Mouse (Mus musculus): ENCODE results near the gene Foxp2. TPM values are rescaled to one million over a fixed set of nuclear protein-coding genes. Genes with fewer than 3 reads are reported as not detected.

The Foxp2 gene
- polyA plus RNA-seq, 1 experiment from 2014 or later: 33.2 TPM

DNA sequence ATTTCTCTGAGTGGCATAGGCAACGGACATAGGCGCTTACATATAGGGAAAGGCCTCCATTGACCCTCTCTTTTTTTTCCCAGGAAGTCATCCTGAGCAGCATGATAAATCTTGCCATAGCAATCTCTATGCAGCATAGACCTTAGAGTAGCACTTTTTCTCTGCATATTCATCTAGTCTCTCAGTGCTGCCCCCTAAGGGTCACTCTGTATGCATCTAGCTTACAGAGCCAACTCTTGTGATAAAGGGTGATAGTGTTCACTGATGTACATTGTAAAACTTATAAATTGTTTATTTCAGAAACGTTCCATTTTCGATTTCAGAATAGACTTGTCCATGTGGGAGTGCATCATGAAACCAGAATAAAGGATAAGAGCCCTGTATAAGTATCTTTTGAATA, 454.7 kb downstream of the Foxp2 start:
- Histone ChIP-seq H3K4me3 (ENCODE audit: low read depth, low read length) (no peak overlapping the region), H3K4me2 (ENCODE audit: low read depth, low read length, severe bottlenecking) (no peak overlapping the region), H3K4me1 (replicated peaks; ENCODE audit: control insufficient read depth, insufficient read depth, low read length) (no peaks in the 10 kb centered on the region), H3K27me3 (ENCODE audit: control insufficient read depth, insufficient read depth, low read length) (no peaks in the 10 kb centered on the region), H3K9me3 (ENCODE audit: control insufficient read depth, low read length) (no peaks in the 10 kb centered on the region), H3K36me3 (ENCODE audit: control insufficient read depth, insufficient read depth, low read length) (no peaks in the 10 kb centered on the region), H3K27ac (ENCODE audit: low read depth, low read length) (no peak overlapping the region), H3K9ac (ENCODE audit: low read length) (no peak overlapping the region)
- 84% methylated on average over 4 of the region's 4 CpGs for WGBS
- DNase-seq (ENCODE audit: low spot score) (no peak), ATAC-seq (replicated peaks; ENCODE audit: low FRiP score) (no peak)

DNA sequence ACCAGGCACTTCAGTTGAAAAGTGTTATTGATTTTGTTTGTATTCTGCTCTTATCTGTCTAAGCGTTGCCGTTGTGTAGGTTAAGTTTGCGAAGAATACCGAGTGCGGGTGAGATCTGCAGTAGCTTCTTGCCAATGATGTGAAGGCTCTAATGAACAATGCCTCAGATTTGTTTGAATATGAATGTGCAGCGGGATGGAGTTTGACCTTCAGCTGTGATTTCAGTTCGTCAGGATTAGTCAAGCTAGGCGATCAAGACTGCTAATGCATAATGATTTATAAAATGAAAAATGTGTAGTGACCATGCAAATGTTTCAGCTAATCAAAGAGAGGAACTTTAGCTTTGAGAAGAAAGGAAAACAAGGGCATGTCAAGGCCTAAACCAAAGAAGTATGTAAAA, 469.1 kb downstream of the Foxp2 start:
- ATAC-seq (replicated peaks; ENCODE audit: low FRiP score) (no peak), DNase-seq (ENCODE audit: low spot score) (no peak)
- no peaks in the 10 kb centered on the region for H3K9me3 ChIP-seq (ENCODE audit: control insufficient read depth, low read length)
- no peak overlapping the region for H3K4me2 ChIP-seq (ENCODE audit: low read depth, low read length, severe bottlenecking)
- H3K36me3 ChIP-seq (ENCODE audit: control insufficient read depth, insufficient read depth, low read length): no peaks in the 10 kb centered on the region
- no peak overlapping the region for H3K27ac ChIP-seq (ENCODE audit: low read depth, low read length)
- H3K4me3 ChIP-seq (ENCODE audit: low read depth, low read length): no peak overlapping the region
- peaks cover 2% of the 10 kb centered on the region; the same call in 1 of the 2 replicates for H3K4me1 ChIP-seq (replicated peaks; ENCODE audit: control insufficient read depth, insufficient read depth, low read length)
- H3K27me3 ChIP-seq (ENCODE audit: control insufficient read depth, insufficient read depth, low read length): no peaks in the 10 kb centered on the region
- WGBS: 51% methylated on average over 8 of the region's 8 CpGs
- H3K9ac ChIP-seq (ENCODE audit: low read length): no peak overlapping the region

DNA sequence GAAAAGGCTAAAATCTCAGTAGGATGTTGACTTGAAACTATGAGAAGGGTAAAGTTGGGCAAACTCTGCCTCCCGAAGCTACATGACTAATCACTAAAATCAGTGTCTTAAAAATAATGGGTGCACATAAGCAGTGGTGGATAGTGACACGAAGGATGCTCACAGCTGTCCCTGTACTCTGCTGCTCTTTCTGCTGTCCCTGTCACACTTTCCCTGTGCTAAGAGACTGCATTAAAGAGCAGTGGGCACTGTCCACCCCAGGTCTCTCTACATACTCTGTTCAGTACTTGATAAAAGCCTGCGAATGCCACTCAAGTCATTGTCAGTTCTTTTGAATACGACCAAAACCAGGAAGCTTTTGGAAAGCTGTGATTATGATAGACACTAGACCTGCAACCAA, 469.7 kb downstream of the Foxp2 start:
- 78% methylated on average over 4 of the region's 4 CpGs for WGBS
- Histone ChIP-seq H3K4me1 (replicated peaks; ENCODE audit: control insufficient read depth, insufficient read depth, low read length) (peaks cover 2% of the 10 kb centered on the region; the same call in 1 of the 2 replicates), H3K9ac (ENCODE audit: low read length) (no peak overlapping the region), H3K36me3 (ENCODE audit: control insufficient read depth, insufficient read depth, low read length) (no peaks in the 10 kb centered on the region), H3K27ac (ENCODE audit: low read depth, low read length) (no peak overlapping the region), H3K4me2 (ENCODE audit: low read depth, low read length, severe bottlenecking) (no peak overlapping the region), H3K9me3 (ENCODE audit: control insufficient read depth, low read length) (no peaks in the 10 kb centered on the region), H3K27me3 (ENCODE audit: control insufficient read depth, insufficient read depth, low read length) (no peaks in the 10 kb centered on the region), H3K4me3 (ENCODE audit: low read depth, low read length) (no peak overlapping the region)
- no peak for ATAC-seq (replicated peaks; ENCODE audit: low FRiP score)
- DNase-seq (ENCODE audit: low spot score): no peak

DNA sequence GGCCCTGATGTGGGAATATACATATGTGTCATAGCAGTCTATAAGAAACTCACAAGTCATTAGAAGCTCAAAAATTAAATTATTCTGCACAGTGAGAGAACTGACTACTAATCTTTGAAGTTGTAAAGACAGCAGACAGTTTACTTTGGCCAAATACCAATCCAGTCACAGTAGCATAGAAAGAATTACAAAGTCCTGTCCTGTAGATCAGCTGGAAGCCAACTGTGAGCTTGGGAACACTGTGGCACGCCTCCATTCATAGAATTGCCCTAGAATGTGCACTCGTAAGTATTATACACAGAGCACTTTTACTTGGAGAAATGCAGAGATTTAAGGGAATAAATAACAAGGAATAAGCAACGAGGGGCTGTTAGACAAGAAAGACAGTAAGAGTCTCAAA, 472.5 kb downstream of the Foxp2 start:
- 66% methylated on average over 3 of the region's 3 CpGs for WGBS
- ATAC-seq (replicated peaks; ENCODE audit: low FRiP score) (no peak), DNase-seq (ENCODE audit: low spot score) (no peak)
- Histone ChIP-seq H3K27me3 (ENCODE audit: control insufficient read depth, insufficient read depth, low read length) (no peaks in the 10 kb centered on the region), H3K4me3 (ENCODE audit: low read depth, low read length) (no peak overlapping the region), H3K4me2 (ENCODE audit: low read depth, low read length, severe bottlenecking) (no peak overlapping the region), H3K27ac (ENCODE audit: low read depth, low read length) (no peak overlapping the region), H3K4me1 (replicated peaks; ENCODE audit: control insufficient read depth, insufficient read depth, low read length) (peaks cover 8% of the 10 kb centered on the region), H3K36me3 (ENCODE audit: control insufficient read depth, insufficient read depth, low read length) (no peaks in the 10 kb centered on the region), H3K9ac (ENCODE audit: low read length) (no peak overlapping the region), H3K9me3 (ENCODE audit: control insufficient read depth, low read length) (no peaks in the 10 kb centered on the region)

DNA sequence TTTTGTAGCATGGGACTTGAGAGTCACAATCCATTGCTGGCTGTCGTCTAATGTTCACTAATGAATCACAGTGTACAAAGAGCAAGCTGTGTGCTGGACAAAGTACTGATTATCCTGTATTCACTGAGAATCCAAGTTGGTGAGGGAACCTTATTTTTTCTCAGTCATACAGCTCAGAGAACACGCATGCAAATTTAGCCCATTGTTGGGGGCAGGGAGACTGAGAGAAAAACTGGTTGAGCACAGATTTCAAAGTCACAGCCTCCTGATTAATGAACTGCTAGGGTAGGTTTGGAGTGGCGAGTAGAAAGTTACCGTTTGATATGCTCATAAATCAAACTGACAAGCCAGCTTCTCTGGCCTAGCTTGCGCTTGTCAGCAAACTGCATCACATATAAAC, 477.1 kb downstream of the Foxp2 start:
- DNase-seq (ENCODE audit: low spot score) (no peak), ATAC-seq (replicated peaks; ENCODE audit: low FRiP score) (peak; percentile 79)
- no peak overlapping the region for H3K4me3 ChIP-seq (ENCODE audit: low read depth, low read length)
- 44% methylated on average over 5 of the region's 5 CpGs for WGBS
- no peaks in the 10 kb centered on the region for H3K9me3 ChIP-seq (ENCODE audit: control insufficient read depth, low read length)
- H3K27ac ChIP-seq (ENCODE audit: low read depth, low read length): no peak overlapping the region
- H3K36me3 ChIP-seq (ENCODE audit: control insufficient read depth, insufficient read depth, low read length): no peaks in the 10 kb centered on the region; the same call in 1 of the 2 replicates
- H3K4me2 ChIP-seq (ENCODE audit: low read depth, low read length, severe bottlenecking): no peak overlapping the region
- no peaks in the 10 kb centered on the region for H3K27me3 ChIP-seq (ENCODE audit: control insufficient read depth, insufficient read depth, low read length)
- H3K9ac ChIP-seq (ENCODE audit: low read length): no peak overlapping the region
- H3K4me1 ChIP-seq (replicated peaks; ENCODE audit: control insufficient read depth, insufficient read depth, low read length): peaks cover 5% of the 10 kb centered on the region

DNA sequence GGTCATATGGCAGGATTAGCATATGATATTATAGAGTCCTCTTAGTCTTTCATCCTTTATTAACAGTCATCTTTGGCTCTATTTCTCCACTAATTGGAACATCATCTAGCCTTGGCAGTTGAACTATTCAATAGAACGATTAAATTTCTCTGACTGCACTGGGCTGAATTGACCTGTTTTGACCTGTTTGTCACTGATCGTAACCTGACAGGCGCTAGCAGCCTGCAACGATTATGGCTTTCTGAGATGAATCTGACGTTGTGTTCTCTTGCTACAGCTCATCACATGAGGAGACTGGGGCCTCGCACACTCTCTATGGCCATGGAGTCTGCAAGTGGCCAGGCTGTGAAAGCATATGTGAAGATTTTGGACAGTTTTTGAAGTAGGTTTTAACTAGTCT, 495.3 kb downstream of the Foxp2 start:
- ATAC-seq (replicated peaks; ENCODE audit: low FRiP score) (no peak), DNase-seq (ENCODE audit: low spot score) (no peak)
- no peak overlapping the region for H3K9ac ChIP-seq (ENCODE audit: low read length)
- WGBS: 37% methylated on average over 6 of the region's 6 CpGs
- no peak overlapping the region for H3K27ac ChIP-seq (ENCODE audit: low read depth, low read length)
- no peaks in the 10 kb centered on the region for H3K36me3 ChIP-seq (ENCODE audit: control insufficient read depth, insufficient read depth, low read length)
- H3K4me3 ChIP-seq (ENCODE audit: low read depth, low read length): no peak overlapping the region
- peaks cover 11% of the 10 kb centered on the region for H3K4me1 ChIP-seq (replicated peaks; ENCODE audit: control insufficient read depth, insufficient read depth, low read length)
- H3K9me3 ChIP-seq (ENCODE audit: control insufficient read depth, low read length): no peaks in the 10 kb centered on the region
- no peaks in the 10 kb centered on the region for H3K27me3 ChIP-seq (ENCODE audit: control insufficient read depth, insufficient read depth, low read length)
- H3K4me2 ChIP-seq (ENCODE audit: low read depth, low read length, severe bottlenecking): no peak overlapping the region

DNA sequence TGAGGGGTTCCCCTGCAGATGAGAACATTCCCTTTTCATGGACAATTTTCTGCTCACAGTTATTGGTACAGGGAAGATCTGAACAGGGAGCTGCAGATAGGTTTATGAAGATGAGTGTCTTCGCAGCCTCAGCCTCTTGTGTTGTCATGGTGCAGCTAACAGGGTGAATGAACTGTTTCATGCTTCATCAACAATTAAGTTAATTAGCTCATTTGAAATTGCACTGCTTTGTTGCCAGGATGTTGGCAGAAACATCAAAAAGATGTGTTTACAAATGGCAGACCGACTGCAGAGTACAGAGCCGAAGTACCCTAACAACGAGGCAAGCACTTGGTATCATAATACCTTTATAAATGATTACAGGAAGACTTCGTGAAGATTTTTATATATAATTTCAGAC, 496.3 kb downstream of the Foxp2 start:
- Histone ChIP-seq H3K27me3 (ENCODE audit: control insufficient read depth, insufficient read depth, low read length) (no peaks in the 10 kb centered on the region), H3K9ac (ENCODE audit: low read length) (no peak overlapping the region), H3K9me3 (ENCODE audit: control insufficient read depth, low read length) (no peaks in the 10 kb centered on the region), H3K4me1 (replicated peaks; ENCODE audit: control insufficient read depth, insufficient read depth, low read length) (peaks cover 11% of the 10 kb centered on the region), H3K4me3 (ENCODE audit: low read depth, low read length) (no peak overlapping the region), H3K4me2 (ENCODE audit: low read depth, low read length, severe bottlenecking) (no peak overlapping the region), H3K27ac (ENCODE audit: low read depth, low read length) (no peak overlapping the region), H3K36me3 (ENCODE audit: control insufficient read depth, insufficient read depth, low read length) (no peaks in the 10 kb centered on the region)
- ATAC-seq (replicated peaks; ENCODE audit: low FRiP score): peak; percentile 88
- WGBS: 28% methylated on average over 5 of the region's 5 CpGs
- DNase-seq (ENCODE audit: low spot score): no peak

DNA sequence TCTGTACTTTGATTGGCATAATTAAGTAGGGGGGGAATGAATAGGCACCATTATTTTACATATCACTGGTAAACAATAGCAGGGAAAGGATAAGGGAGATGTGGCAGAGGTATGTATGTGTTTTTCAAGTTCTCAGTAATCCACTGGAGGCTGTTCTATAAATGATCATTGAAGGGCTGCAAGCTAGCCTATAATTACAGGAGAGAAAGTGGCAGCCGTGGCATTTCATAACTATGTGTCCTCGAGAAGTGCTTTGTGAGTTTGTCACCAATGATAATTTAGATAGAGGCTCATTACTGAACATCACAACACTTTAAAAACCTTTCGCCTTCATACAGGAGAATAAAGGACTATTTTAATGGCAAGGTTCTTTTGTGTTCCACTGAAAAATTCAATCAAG, 500.0 kb downstream of the Foxp2 start:
- no peak for ATAC-seq (replicated peaks; ENCODE audit: low FRiP score)
- WGBS: 47% methylated on average over 3 of the region's 3 CpGs
- Histone ChIP-seq H3K9me3 (ENCODE audit: control insufficient read depth, low read length) (no peaks in the 10 kb centered on the region), H3K36me3 (ENCODE audit: control insufficient read depth, insufficient read depth, low read length) (no peaks in the 10 kb centered on the region), H3K4me2 (ENCODE audit: low read depth, low read length, severe bottlenecking) (no peak overlapping the region), H3K27me3 (ENCODE audit: control insufficient read depth, insufficient read depth, low read length) (no peaks in the 10 kb centered on the region), H3K9ac (ENCODE audit: low read length) (no peak overlapping the region), H3K4me3 (ENCODE audit: low read depth, low read length) (no peak overlapping the region), H3K27ac (ENCODE audit: low read depth, low read length) (no peak overlapping the region), H3K4me1 (replicated peaks; ENCODE audit: control insufficient read depth, insufficient read depth, low read length) (peaks cover 11% of the 10 kb centered on the region)
- no peak for DNase-seq (ENCODE audit: low spot score)

DNA sequence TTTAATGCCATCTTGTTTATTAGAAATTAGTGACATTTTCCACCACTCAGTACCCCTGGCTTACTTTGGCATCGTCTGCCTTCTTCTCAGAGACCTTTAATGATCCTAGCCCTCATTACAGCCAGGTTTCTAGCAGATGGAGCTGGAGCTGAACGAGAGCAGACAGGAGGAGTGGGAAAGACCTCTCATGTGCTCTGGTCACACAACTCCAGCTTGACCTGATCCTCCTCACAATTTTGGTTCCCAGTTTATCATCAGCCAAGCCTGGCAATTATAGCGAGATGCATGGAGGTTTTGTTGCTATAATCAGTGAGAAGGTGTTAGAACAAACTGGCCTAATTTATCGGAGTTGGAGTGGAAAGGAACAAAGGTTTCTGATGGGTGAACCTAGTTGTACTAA, 500.9 kb downstream of the Foxp2 start:
- H3K27ac ChIP-seq (ENCODE audit: low read depth, low read length): no peak overlapping the region
- 53% methylated on average over 4 of the region's 4 CpGs for WGBS
- ATAC-seq (replicated peaks; ENCODE audit: low FRiP score) (no peak), DNase-seq (ENCODE audit: low spot score) (no peak)
- no peak overlapping the region for H3K9ac ChIP-seq (ENCODE audit: low read length)
- H3K36me3 ChIP-seq (ENCODE audit: control insufficient read depth, insufficient read depth, low read length): no peaks in the 10 kb centered on the region
- no peaks in the 10 kb centered on the region for H3K9me3 ChIP-seq (ENCODE audit: control insufficient read depth, low read length)
- H3K4me2 ChIP-seq (ENCODE audit: low read depth, low read length, severe bottlenecking): no peak overlapping the region
- H3K4me3 ChIP-seq (ENCODE audit: low read depth, low read length): no peak overlapping the region
- peaks cover 9% of the 10 kb centered on the region for H3K4me1 ChIP-seq (replicated peaks; ENCODE audit: control insufficient read depth, insufficient read depth, low read length)
- no peaks in the 10 kb centered on the region for H3K27me3 ChIP-seq (ENCODE audit: control insufficient read depth, insufficient read depth, low read length)

Measured in forebrain, embryonic 11.5 days (tissue).